Mouse (Mus musculus) embryonic facial prominence, embryonic 10.5 days (tissue): ENCODE data around the gene Bloc1s4. TPM values are rescaled to one million over a fixed set of nuclear protein-coding genes. Genes with fewer than 3 reads are reported as not detected.

Source experiments
- DNase-seq: peaks from one replicate; pipeline ENCODE4 v3.0.0-alpha.2; 2017; ENCODE audit warnings: low spot score
- H3K27ac ChIP-seq: fragments of 300-500 bp; sonication (generic); replicated peaks from 2 replicates; pipeline ENCODE4 v1.5.1; 2016; ENCODE audit warnings: mild to moderate bottlenecking
- H3K27me3 ChIP-seq: fragments of 300-500 bp; sonication (generic); replicated peaks from 2 replicates; pipeline ENCODE4 v1.6.1; 2016; ENCODE audit warnings: low read depth, mild to moderate bottlenecking; ENCODE audit not compliant: poor library complexity, severe bottlenecking
- H3K36me3 ChIP-seq: fragments of 300-500 bp; sonication (generic); replicated peaks from 2 replicates; pipeline ENCODE4 v1.6.1; 2016; ENCODE audit warnings: mild to moderate bottlenecking, moderate library complexity
- H3K4me1 ChIP-seq: fragments of 300-500 bp; sonication (generic); 2 replicates; pipeline ENCODE4 v1.6.1; 2016
- H3K4me3 ChIP-seq: fragments of 300-500 bp; sonication (generic); 2 replicates; pipeline ENCODE4 v1.5.1; 2016; ENCODE audit warnings: mild to moderate bottlenecking, moderate library complexity
- H3K9me3 ChIP-seq: fragments of 300-500 bp; sonication (generic); 2 replicates; pipeline ENCODE4 v1.6.1; 2016; ENCODE audit warnings: mild to moderate bottlenecking
- WGBS: fragments of 180-500 bp; shearing (Covaris S2); methylation state at CpG from one replicate; pipeline ENCODE4 v1.1.7; 2016; 5-methylcytosine and 5-hydroxymethylcytosine counted together
- polyA plus RNA-seq: library from polyadenylated mRNA; unstranded; fragments of >200 nt; fragmentation: Nextera tagmentation; extraction: Ambion mirVana; gene quantifications from 2 replicates; pipeline ENCODE4 v1.2.1, GENCODE M21; 2016

The Bloc1s4 gene
- polyA plus RNA-seq, 1 experiment from 2014 or later, result 24.2 TPM

- DNase-seq, result no peak
- H3K4me1 ChIP-seq, result no peaks in the 10 kb centered on the region
- H3K27me3 ChIP-seq, result no peaks in the 10 kb centered on the region
- no peak overlapping the region for H3K4me3 ChIP-seq
- no peak overlapping the region for H3K27ac ChIP-seq
- H3K9me3 ChIP-seq, result no peaks in the 10 kb centered on the region
- WGBS, result 80% methylated on average over 5 of the region's 5 CpGs
- H3K36me3 ChIP-seq, result no peaks in the 10 kb centered on the region
Measured at GRCm38 (mm10) chr5:36705792-36706191, 42.7 kb downstream of the Bloc1s4 start.

GRCm38 (mm10) chr5:36705390-36705789, 43.1 kb downstream of the Bloc1s4 start:
- no peaks in the 10 kb centered on the region for H3K36me3 ChIP-seq
- no peaks in the 10 kb centered on the region for H3K4me1 ChIP-seq
- WGBS, result 83% methylated on average over 5 of the region's 5 CpGs
- no peak overlapping the region for H3K4me3 ChIP-seq
- no peak for DNase-seq
- H3K9me3 ChIP-seq, result no peaks in the 10 kb centered on the region
- no peak overlapping the region for H3K27ac ChIP-seq
- no peaks in the 10 kb centered on the region for H3K27me3 ChIP-seq

GRCm38 (mm10) chr5:36704684-36705083, 43.8 kb downstream of the Bloc1s4 start:
- Histone ChIP-seq H3K4me1 (no peaks in the 10 kb centered on the region), H3K9me3 (no peaks in the 10 kb centered on the region), H3K4me3 (no peak overlapping the region), H3K27ac (no peak overlapping the region), H3K36me3 (no peaks in the 10 kb centered on the region), H3K27me3 (no peaks in the 10 kb centered on the region)
- WGBS, result 86% methylated on average over 6 of the region's 6 CpGs
- DNase-seq, result no peak

GRCm38 (mm10) chr5:36700939-36701620, 47.4 kb downstream of the Bloc1s4 start:
- Histone ChIP-seq H3K27ac (no peak overlapping the region), H3K4me1 (peaks cover 5% of the 10 kb centered on the region; the same call in 1 of the 2 replicates), H3K9me3 (no peaks in the 10 kb centered on the region), H3K36me3 (no peaks in the 10 kb centered on the region), H3K4me3 (no peak overlapping the region), H3K27me3 (no peaks in the 10 kb centered on the region)
- 81% methylated on average over 6 of the region's 6 CpGs for WGBS
- DNase-seq, result no peak

GRCm38 (mm10) chr5:36698689-36699088, 49.8 kb downstream of the Bloc1s4 start:
- peaks cover 21% of the 10 kb centered on the region for H3K4me1 ChIP-seq
- H3K36me3 ChIP-seq, result 0 out of 2 replicates have a peak, but pooled peaks cover under 1% of the 10 kb centered on the region
- WGBS, result 84% methylated on average over 5 of the region's 5 CpGs
- DNase-seq, result no peak
- no peak overlapping the region for H3K27ac ChIP-seq
- H3K4me3 ChIP-seq, result no peak overlapping the region
- H3K9me3 ChIP-seq, result no peaks in the 10 kb centered on the region
- H3K27me3 ChIP-seq, result no peaks in the 10 kb centered on the region

GRCm38 (mm10) chr5:36698067-36698670, 50.3 kb downstream of the Bloc1s4 start:
- no peak overlapping the region for H3K4me3 ChIP-seq
- DNase-seq, result no peak
- H3K27ac ChIP-seq, result no peak overlapping the region
- no peaks in the 10 kb centered on the region for H3K9me3 ChIP-seq
- WGBS, result 79% methylated on average over 7 of the region's 7 CpGs
- peaks cover 26% of the 10 kb centered on the region for H3K4me1 ChIP-seq
- 0 out of 2 replicates have a peak, but pooled peaks cover 5% of the 10 kb centered on the region for H3K36me3 ChIP-seq
- H3K27me3 ChIP-seq, result no peaks in the 10 kb centered on the region

Other genes starting within 250 kb of the Bloc1s4 start
- gene Tbc1d14, start 155.4 kb downstream of the Bloc1s4 start, polyA plus RNA-seq, result 39.9 and 40.4 TPM in 2 replicates
- 25.7 and 28.5 TPM in 2 replicates for gene D5Ertd579e, start 52.6 kb downstream of the Bloc1s4 start, polyA plus RNA-seq
- gene Mrfap1, start 48.1 kb upstream of the Bloc1s4 start, polyA plus RNA-seq, result 494 and 508 TPM in 2 replicates
- gene Man2b2, start 82.0 kb upstream of the Bloc1s4 start, polyA plus RNA-seq, result 9.6 and 11.1 TPM in 2 replicates
- 0.73 and 1.2 TPM in 2 replicates for gene Ppp2r2c, start 119.9 kb upstream of the Bloc1s4 start, polyA plus RNA-seq
- gene Wfs1, start 240.6 kb upstream of the Bloc1s4 start, polyA plus RNA-seq, result 7.3 and 10.0 TPM in 2 replicates